Mouse (Mus musculus) spleen, embryonic (tissue): Measurements from ENCODE around the gene Rnf121.

Source experiments
- CTCF ChIA-PET: fragments of 350-600 bp; sonication (Branson Sonifier 250); formaldehyde crosslinking; loops from one replicate; lab custom pipeline; 2022; lab: Charles Lee

The Rnf121 gene

DNA sequence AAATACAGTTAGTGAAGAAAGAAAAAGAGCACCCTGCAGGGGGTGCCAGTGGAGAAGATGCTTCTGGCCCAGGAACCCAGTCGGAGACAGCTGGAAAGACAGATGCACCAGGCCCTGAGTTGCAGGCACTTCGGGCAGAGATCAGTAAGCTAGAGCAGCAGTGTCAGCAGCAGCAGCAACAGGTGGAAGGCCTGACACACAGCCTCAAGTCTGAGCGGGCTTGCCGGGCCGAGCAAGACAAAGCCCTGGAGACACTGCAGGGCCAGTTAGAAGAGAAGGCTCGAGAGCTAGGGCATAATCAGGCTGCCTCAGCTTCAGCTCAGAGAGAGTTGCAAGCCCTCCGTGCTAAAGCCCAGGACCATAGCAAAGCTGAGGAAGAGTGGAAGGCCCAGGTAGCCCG lies 65.0 kb downstream of the Rnf121 start:
- CTCF ChIA-PET, result no interaction called here

DNA sequence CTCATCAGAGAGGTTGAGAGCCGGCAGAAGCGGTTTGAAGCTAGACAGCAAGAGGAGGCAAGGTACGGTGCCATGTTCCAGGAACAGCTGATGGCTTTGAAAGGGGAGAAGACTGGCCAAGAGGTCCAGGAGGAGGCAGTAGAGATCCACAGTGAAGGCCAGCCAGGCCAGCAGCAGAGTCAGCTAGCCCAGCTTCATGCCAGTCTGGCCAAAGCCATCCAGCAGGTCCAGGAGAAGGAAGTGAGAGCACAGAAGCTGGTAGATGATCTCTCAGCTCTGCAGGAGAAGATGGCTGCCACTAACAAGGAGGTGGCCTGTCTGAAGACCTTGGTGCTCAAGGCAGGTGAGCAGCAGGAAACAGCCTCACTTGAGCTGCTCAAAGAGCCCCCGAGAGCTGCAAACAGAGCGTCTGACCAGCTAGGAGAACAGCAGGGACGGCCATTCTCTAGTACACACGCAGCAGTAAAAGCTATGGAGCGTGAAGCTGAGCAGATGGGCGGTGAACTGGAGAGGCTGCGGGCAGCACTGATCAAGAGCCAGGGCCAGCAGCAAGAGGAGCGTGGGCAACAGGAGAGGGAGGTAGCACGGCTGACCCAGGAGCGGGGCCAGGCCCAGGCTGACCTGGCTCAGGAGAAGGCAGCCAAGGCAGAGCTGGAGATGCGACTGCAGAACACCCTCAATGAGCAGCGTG lies 65.7 kb downstream of the Rnf121 start:
- CTCF ChIA-PET, result no interaction called here

- CTCF ChIA-PET, result no interaction called here
Observed at GRCm38 (mm10) chr7:101998194-101998927, 66.9 kb downstream of the Rnf121 start.

- CTCF ChIA-PET, result interaction anchor here (0.5 to 1.2 kb wide), 2 partner anchors 35 to 76 kb away, joined by 3 to 4 read pairs; no protein-coding TSS in a partner anchor
Observed at GRCm38 (mm10) chr7:101994241-101994640, 71.0 kb downstream of the Rnf121 start.

DNA sequence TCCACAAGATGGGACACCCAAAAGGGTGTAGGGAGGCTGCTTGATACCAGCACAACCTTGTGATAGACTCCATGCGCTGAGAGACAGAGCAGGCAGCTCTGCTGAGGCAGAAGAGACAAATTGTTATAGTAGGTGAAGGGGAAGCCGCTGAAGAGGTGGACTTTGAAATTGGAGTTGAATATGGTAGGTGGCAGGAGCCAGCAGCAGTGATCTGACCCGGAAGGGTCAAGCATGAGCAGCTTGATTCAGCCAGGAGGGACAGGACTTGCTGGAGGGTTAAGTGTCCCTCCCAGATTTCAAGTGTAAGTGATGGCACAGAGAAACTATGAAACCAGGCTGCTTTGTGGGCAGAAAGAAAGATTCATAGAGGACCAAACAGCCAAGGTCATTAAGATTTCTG lies 80.2 kb downstream of the Rnf121 start:
- CTCF ChIA-PET, result no interaction called here

DNA sequence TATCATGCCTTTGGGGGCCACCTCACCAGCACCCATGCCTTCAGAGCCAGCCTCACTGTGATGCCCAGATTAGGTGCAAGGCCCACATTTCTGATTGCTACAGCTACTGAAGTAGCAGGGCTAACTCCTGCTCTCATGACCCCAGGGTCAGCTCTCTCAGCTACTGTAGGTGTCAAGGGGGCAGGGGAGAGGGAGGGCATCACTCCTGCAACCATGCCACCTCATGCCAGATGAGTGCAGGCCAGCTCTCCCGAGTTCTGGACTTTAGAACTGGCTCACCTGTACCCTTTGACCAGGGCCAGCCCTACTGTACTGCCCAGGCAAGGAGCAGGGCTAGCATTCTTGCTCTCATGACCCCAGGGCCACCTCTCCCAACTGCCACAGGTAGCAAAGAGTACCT lies 82.5 kb downstream of the Rnf121 start:
- CTCF ChIA-PET, result interaction anchor here (0.6 kb wide), 1 partner anchor 632 kb away, joined by 6 read pairs; no protein-coding TSS in a partner anchor

DNA sequence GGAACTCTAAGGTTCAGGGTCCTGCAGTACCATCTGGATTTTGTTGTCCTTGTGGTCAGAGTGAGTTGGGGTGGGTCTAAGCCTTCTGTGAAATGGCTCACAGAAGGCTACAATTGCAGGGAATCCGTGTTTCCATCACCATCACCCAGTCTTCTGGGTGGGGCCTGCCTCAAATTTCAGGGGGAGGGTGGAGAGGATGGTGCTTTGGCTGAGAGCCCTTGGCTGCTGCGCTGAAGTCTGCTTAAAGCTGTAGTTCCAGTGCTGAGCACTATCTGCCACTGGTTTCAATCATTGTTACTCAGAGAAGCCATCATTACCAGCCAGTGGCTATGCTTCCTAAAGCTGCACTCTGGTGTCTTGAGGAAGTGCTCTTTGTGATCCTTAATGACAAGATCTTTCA lies 90.8 kb downstream of the Rnf121 start:
- CTCF ChIA-PET, result no interaction called here

DNA sequence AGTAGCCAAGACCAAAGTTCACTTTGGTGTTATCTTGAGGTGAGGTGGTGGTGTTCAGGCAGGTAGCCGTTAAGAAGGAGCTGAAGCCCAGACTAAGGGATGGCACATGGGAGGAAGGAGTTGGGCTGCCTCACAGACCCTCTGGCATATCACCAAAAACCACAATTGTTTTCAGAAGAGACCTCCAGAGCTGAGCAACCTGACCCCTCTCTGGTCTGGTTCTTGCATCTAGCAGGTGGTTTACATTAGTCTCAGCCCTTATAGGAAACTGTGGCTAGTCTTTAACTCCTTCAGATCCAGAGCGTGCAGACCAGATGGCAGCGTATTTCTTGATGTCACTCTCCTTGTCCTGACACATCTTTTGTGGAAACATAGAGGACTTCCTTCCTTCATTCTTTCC lies 91.5 kb downstream of the Rnf121 start:
- CTCF ChIA-PET, result no interaction called here

GRCm38 (mm10) chr7:101971721-101972120 lies 93.5 kb downstream of the Rnf121 start:
- CTCF ChIA-PET, result interaction anchor here (0.5 to 1.6 kb wide), 2 partner anchors 20 to 52 kb away, joined by 4 to 21 read pairs; no protein-coding TSS in a partner anchor

GRCm38 (mm10) chr7:101970821-101971461 lies 94.3 kb downstream of the Rnf121 start:
- CTCF ChIA-PET, result interaction anchor here (0.5 to 1.6 kb wide), 3 partner anchors 19 to 133 kb away, joined by 4 to 21 read pairs (median 4); partner anchors contain the start of gene Inppl1

GRCm38 (mm10) chr7:101970429-101970775 lies 94.9 kb downstream of the Rnf121 start:
- CTCF ChIA-PET, result interaction anchor here (0.6 kb wide), 1 partner anchor 132 kb away, joined by 4 read pairs; the partner anchor contains the start of gene Inppl1

GRCm38 (mm10) chr7:101969694-101970428 lies 95.4 kb downstream of the Rnf121 start:
- CTCF ChIA-PET, result no interaction called here
